Mouse (Mus musculus): ENCODE results near the gene Morf4l2. TPM values are rescaled to one million over a fixed set of nuclear protein-coding genes. Genes with fewer than 3 reads are reported as not detected.

The Morf4l2 gene
- polyA plus RNA-seq (2016; fragmentation: Nextera tagmentation; extraction: Ambion mirVana), result 573 and 588 TPM in 2 replicates

DNA sequence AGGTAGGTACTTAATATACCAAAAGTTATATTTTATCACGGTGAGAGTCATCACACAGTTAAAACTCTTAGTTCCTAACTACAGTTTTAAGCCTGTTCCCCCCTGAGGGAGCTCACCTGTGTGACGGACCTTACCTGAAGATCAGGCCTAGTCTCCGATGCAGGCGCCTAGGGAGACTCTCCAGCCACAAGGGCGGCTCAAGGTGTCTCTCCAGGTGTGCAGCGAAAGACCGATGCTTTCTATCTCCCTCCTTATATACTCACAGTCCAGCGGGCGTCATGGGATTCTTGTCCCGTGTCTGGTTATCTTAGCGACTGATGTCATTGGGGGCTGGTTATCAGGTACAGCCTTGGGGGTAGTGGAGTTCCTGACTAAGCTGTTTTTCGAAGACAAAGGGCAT is at the start of gene Morf4l2:
TSS of gene Morf4l2 (minus strand) at position 232 of the 400 bp plus-strand sequence.
- 87% methylated on average over 12 of the region's 12 CpGs for WGBS
- H3K27me3 ChIP-seq (replicated peaks; ENCODE audit: low read depth, poor library complexity, severe bottlenecking), result no peaks in the 10 kb centered on the region
- no peak for DNase-seq (ENCODE audit: low spot score)
- H3K27ac ChIP-seq (replicated peaks), result peak within 1 kb of the TSS; percentile 90
- peak within 1 kb of the TSS; percentile 63 for H3K4me3 ChIP-seq
- H3K4me1 ChIP-seq, result 0 out of 2 replicates have a peak, but pooled peaks cover 6% of the 10 kb centered on the region
- H3K36me3 ChIP-seq (replicated peaks), result peaks cover 8% of the 10 kb centered on the region
- no peaks in the 10 kb centered on the region for H3K9me3 ChIP-seq

DNA sequence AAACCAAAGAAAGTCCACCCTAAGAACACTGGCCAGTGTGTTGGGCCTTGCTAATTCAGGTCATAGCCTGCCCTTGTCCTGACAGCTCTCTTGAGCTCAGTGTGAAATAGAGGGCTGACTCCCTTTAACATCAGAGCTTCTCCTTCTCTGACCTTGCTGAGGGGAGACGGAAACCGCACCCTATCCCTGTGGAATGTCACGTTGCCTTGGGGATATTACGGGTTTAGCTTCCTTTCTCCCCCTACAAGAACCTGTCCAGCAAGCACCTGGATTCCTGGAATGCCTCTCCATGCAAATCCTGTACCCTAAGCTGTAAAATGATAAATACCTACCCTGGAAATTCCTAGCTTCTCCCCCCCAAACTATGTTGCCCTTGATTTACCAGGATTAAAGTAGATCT is 46.0 kb upstream of the Morf4l2 start:
- Histone ChIP-seq H3K36me3 (replicated peaks) (peaks cover 20% of the 10 kb centered on the region; the same call in 1 of the 2 replicates), H3K27me3 (replicated peaks; ENCODE audit: low read depth, poor library complexity, severe bottlenecking) (peaks cover 72% of the 10 kb centered on the region), H3K9me3 (no peaks in the 10 kb centered on the region), H3K27ac (replicated peaks) (no peak overlapping the region), H3K4me1 (no peaks in the 10 kb centered on the region), H3K4me3 (no peak overlapping the region)
- DNase-seq (ENCODE audit: low spot score), result no peak
- 82% methylated on average over 4 of the region's 4 CpGs for WGBS

GRCm38 (mm10) chrX:136780041-136780440 is 36.6 kb upstream of the Morf4l2 start, which contains the start of gene Glra4:
Gene Glra4 (minus strand): TSS chrX:136780141.
- 77% methylated on average over 3 of the region's 3 CpGs for WGBS
- Histone ChIP-seq H3K36me3 (replicated peaks) (peaks cover 8% of the 10 kb centered on the region; the same call in 1 of the 2 replicates), H3K27ac (replicated peaks) (no peak within 1 kb of the TSS), H3K4me1 (no peaks in the 10 kb centered on the region), H3K4me3 (no peak within 1 kb of the TSS), H3K27me3 (replicated peaks; ENCODE audit: low read depth, poor library complexity, severe bottlenecking) (peaks cover 94% of the 10 kb centered on the region), H3K9me3 (no peaks in the 10 kb centered on the region)
- DNase-seq (ENCODE audit: low spot score), result no peak

- H3K4me1 ChIP-seq, result no peaks in the 10 kb centered on the region
- WGBS, result 54% methylated on average over 2 of the region's 2 CpGs
- no peak overlapping the region for H3K27ac ChIP-seq (replicated peaks)
- H3K9me3 ChIP-seq, result no peaks in the 10 kb centered on the region
- H3K4me3 ChIP-seq, result no peak overlapping the region
- H3K36me3 ChIP-seq (replicated peaks), result peaks cover 13% of the 10 kb centered on the region; the same call in 1 of the 2 replicates
- H3K27me3 ChIP-seq (replicated peaks; ENCODE audit: low read depth, poor library complexity, severe bottlenecking), result peaks cover 94% of the 10 kb centered on the region
- no peak for DNase-seq (ENCODE audit: low spot score)
These were observed 35.8 kb upstream of the Morf4l2 start for GRCm38 (mm10) chrX:136779262-136779661.

DNA sequence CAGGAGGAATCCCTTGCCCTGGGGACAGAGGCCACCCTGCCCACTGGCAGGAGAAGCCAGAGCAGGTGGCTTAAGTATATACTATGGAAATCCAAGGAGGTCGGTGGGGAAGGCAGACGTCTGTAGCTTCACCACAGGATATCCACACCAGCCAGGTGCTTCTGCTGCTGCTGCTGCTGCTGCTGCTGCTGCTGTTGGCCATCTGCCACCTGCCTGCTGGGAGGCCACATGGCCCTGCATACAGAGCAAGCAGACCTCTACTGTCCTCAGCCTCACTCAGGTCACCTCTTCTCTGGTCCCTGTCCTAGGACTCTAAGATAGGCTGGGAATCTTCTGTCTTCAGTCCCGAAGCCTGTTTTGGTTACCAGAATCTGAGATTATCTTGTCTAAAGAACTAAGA is 34.6 kb upstream of the Morf4l2 start:
- H3K4me3 ChIP-seq, result no peak overlapping the region
- peaks cover 17% of the 10 kb centered on the region; the same call in 1 of the 2 replicates for H3K36me3 ChIP-seq (replicated peaks)
- no peak for DNase-seq (ENCODE audit: low spot score)
- no peaks in the 10 kb centered on the region for H3K9me3 ChIP-seq
- H3K4me1 ChIP-seq, result no peaks in the 10 kb centered on the region
- peaks cover 94% of the 10 kb centered on the region for H3K27me3 ChIP-seq (replicated peaks; ENCODE audit: low read depth, poor library complexity, severe bottlenecking)
- WGBS, result 81% methylated on average over 3 of the region's 3 CpGs
- no peak overlapping the region for H3K27ac ChIP-seq (replicated peaks)

- Histone ChIP-seq H3K27ac (replicated peaks) (no peak overlapping the region), H3K9me3 (no peaks in the 10 kb centered on the region), H3K4me1 (no peaks in the 10 kb centered on the region), H3K4me3 (no peak overlapping the region), H3K36me3 (replicated peaks) (peaks cover 13% of the 10 kb centered on the region; the same call in 1 of the 2 replicates), H3K27me3 (replicated peaks; ENCODE audit: low read depth, poor library complexity, severe bottlenecking) (peaks cover 60% of the 10 kb centered on the region)
- no peak for DNase-seq (ENCODE audit: low spot score)
- WGBS, result 70% methylated on average over 1 of the region's 1 CpGs
These were observed 29.5 kb upstream of the Morf4l2 start for GRCm38 (mm10) chrX:136773035-136773434.

GRCm38 (mm10) chrX:136761103-136762074 is 17.9 kb upstream of the Morf4l2 start:
- Histone ChIP-seq H3K36me3 (replicated peaks) (peaks cover 32% of the 10 kb centered on the region), H3K27me3 (replicated peaks; ENCODE audit: low read depth, poor library complexity, severe bottlenecking) (peaks cover 15% of the 10 kb centered on the region; the same call in 1 of the 2 replicates), H3K27ac (replicated peaks) (no peak overlapping the region), H3K9me3 (no peaks in the 10 kb centered on the region), H3K4me1 (no peaks in the 10 kb centered on the region), H3K4me3 (no peak overlapping the region)
- WGBS, result 75% methylated on average over 11 of the region's 11 CpGs
- no peak for DNase-seq (ENCODE audit: low spot score)

- no peak for DNase-seq (ENCODE audit: low spot score)
- WGBS, result 92% methylated on average over 3 of the region's 3 CpGs
- Histone ChIP-seq H3K9me3 (no peaks in the 10 kb centered on the region), H3K27me3 (replicated peaks; ENCODE audit: low read depth, poor library complexity, severe bottlenecking) (peaks cover 5% of the 10 kb centered on the region; the same call in 1 of the 2 replicates), H3K36me3 (replicated peaks) (peaks cover 12% of the 10 kb centered on the region), H3K4me3 (no peak overlapping the region), H3K27ac (replicated peaks) (no peak overlapping the region), H3K4me1 (no peaks in the 10 kb centered on the region)
These were observed 12.0 kb upstream of the Morf4l2 start for GRCm38 (mm10) chrX:136755464-136755863.

DNA sequence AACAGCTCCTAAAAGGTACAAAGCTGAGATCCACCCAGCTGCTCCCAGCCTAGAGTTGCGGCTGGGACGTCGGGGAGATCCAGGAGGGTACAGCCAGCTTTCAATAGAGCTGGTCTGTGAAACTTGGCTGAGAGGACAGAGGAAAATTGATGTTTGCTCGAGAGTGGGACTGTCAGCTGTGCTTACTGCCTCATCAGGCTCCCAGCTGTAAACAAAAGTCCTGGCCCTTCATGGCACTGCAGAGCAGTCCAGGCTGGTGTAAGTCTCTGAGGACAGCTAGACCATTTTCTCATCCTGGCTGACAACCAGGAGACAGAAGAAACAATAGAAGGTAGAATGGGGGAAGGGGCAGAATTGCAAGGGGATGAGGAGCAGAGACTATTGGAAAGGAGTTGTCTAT is 5.8 kb upstream of the Morf4l2 start:
- H3K36me3 ChIP-seq (replicated peaks), result peaks cover 5% of the 10 kb centered on the region
- WGBS, result 84% methylated on average over 4 of the region's 4 CpGs
- peaks cover 8% of the 10 kb centered on the region; the same call in 1 of the 2 replicates for H3K27me3 ChIP-seq (replicated peaks; ENCODE audit: low read depth, poor library complexity, severe bottlenecking)
- H3K9me3 ChIP-seq, result no peaks in the 10 kb centered on the region
- H3K4me1 ChIP-seq, result no peaks in the 10 kb centered on the region
- H3K4me3 ChIP-seq, result no peak overlapping the region
- no peak overlapping the region for H3K27ac ChIP-seq (replicated peaks)
- no peak for DNase-seq (ENCODE audit: low spot score)

DNA sequence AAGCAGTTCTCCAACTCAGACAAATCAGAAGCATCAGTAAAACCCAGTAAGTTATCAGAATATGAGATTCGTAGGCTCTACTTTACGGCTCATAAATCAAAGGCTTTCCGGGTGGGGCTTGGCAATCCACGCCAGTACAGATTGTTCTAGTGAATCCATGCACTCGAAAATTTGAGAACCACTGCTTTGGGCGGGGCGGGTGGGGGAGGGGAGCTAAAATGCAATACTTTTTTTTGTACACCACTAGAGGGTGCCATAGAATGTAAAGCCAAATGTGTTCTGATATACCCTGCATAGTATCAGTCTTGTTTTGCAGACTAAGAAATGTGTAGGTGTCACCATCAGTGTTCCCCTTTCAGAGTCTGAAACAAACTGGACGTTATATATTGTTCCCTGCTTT is 1.2 kb upstream of the Morf4l2 start:
- Histone ChIP-seq H3K27ac (replicated peaks) (no peak overlapping the region), H3K27me3 (replicated peaks; ENCODE audit: low read depth, poor library complexity, severe bottlenecking) (peaks cover 8% of the 10 kb centered on the region; the same call in 1 of the 2 replicates), H3K4me1 (no peaks in the 10 kb centered on the region), H3K4me3 (no peak overlapping the region), H3K36me3 (replicated peaks) (peaks cover 5% of the 10 kb centered on the region), H3K9me3 (no peaks in the 10 kb centered on the region)
- 80% methylated on average over 8 of the region's 8 CpGs for WGBS
- DNase-seq (ENCODE audit: low spot score), result no peak

DNA sequence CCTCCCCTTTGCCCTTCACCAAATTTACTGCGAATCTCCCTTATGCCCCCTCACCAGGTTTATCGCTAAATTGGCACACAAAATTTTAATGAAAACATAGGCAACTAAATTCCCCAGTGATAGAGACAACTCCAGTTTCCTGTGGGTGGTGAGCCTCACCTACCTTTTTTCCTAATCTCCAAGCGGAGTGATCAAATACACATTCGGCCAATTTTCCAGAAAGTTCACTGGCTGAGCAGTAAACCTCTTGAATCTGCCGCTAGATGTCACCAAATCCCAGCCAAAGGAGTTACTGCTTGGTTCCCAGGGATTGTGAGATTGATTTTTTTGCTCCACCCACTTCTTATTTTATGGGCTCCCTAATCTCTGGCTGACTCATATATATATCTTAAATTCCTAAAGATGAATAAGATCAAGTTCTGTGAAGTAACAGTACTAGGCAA is 808 bp downstream of the Morf4l2 start:
- Histone ChIP-seq H3K36me3 (replicated peaks) (peaks cover 15% of the 10 kb centered on the region), H3K9me3 (no peaks in the 10 kb centered on the region), H3K27me3 (replicated peaks; ENCODE audit: low read depth, poor library complexity, severe bottlenecking) (no peaks in the 10 kb centered on the region), H3K4me3 (peak overlapping the region; percentile 63), H3K4me1 (0 out of 2 replicates have a peak, but pooled peaks cover 8% of the 10 kb centered on the region), H3K27ac (replicated peaks) (peak overlapping the region; percentile 90)
- peak; percentile 45 for DNase-seq (ENCODE audit: low spot score)
- WGBS, result 31% methylated on average over 5 of the region's 5 CpGs

DNA sequence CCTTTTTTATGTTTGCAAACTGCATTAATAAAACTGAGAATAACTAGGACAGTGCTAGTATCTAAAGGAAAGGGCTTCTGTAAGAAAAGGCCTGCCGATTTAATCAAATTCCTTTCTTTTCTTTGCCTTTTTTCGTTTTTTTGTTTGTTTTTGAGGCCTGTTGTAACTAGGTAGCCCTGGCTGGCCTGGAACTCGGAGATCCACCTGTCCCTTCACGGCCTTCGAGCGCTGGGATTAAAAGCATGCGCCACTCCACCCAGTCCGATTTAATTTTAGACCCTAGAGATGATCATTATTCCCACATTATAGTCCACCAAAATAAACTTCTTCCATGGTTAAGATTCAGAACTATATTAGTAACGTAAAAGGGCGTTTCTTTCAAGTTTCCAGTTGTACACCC is 1.2 kb downstream of the Morf4l2 start:
- Histone ChIP-seq H3K4me3 (peak overlapping the region; percentile 63), H3K27ac (replicated peaks) (peak overlapping the region; percentile 90), H3K36me3 (replicated peaks) (peaks cover 18% of the 10 kb centered on the region), H3K9me3 (no peaks in the 10 kb centered on the region), H3K4me1 (0 out of 2 replicates have a peak, but pooled peaks cover 8% of the 10 kb centered on the region), H3K27me3 (replicated peaks; ENCODE audit: low read depth, poor library complexity, severe bottlenecking) (no peaks in the 10 kb centered on the region)
- WGBS, result 31% methylated on average over 10 of the region's 10 CpGs
- no peak for DNase-seq (ENCODE audit: low spot score)
